Mouse (Mus musculus): ENCODE results near the gene Bfsp2. TPM values are rescaled to one million over a fixed set of nuclear protein-coding genes. Genes with fewer than 3 reads are reported as not detected.
A peak's percentile ranks its signal among the peaks of the same experiment; 100 is the strongest.

Bfsp2 gene
- polyA plus RNA-seq, 1 experiment, result 8.3 TPM

- Histone ChIP-seq H3K4me1 (ENCODE audit: control insufficient read depth, insufficient read depth, low read length) (no peaks in the 10 kb centered on the region), H3K4me3 (ENCODE audit: insufficient read depth, low read length) (no peak overlapping the region), H3K27ac (ENCODE audit: insufficient read depth, low read length) (no peak overlapping the region)
- no peak for TF ChIP-seq CTCF (IDR thresholded peaks at IDR 0.05; ENCODE audit: extremely low read depth, insufficient read depth, low read length)
- no peak for TF ChIP-seq POLR2A (IDR thresholded peaks at IDR 0.05; ENCODE audit: extremely low read depth, insufficient read depth, low read length)
These were observed 8.9 kb upstream of the Bfsp2 start for GRCm38 (mm10) chr9:103489096-103489495.

GRCm38 (mm10) chr9:103486262-103486661 lies 6.0 kb upstream of the Bfsp2 start:
- TF ChIP-seq CTCF (IDR thresholded peaks at IDR 0.05; ENCODE audit: extremely low read depth, insufficient read depth, low read length) (no peak), POLR2A (IDR thresholded peaks at IDR 0.05; ENCODE audit: extremely low read depth, insufficient read depth, low read length) (no peak)
- no peaks in the 10 kb centered on the region for H3K4me1 ChIP-seq (ENCODE audit: control insufficient read depth, insufficient read depth, low read length)
- H3K4me3 ChIP-seq (ENCODE audit: insufficient read depth, low read length), result no peak overlapping the region
- H3K27ac ChIP-seq (ENCODE audit: insufficient read depth, low read length), result no peak overlapping the region

- no peak for TF ChIP-seq CTCF (IDR thresholded peaks at IDR 0.05; ENCODE audit: extremely low read depth, insufficient read depth, low read length)
- Histone ChIP-seq H3K27ac (ENCODE audit: insufficient read depth, low read length) (no peak overlapping the region), H3K4me1 (ENCODE audit: control insufficient read depth, insufficient read depth, low read length) (no peaks in the 10 kb centered on the region), H3K4me3 (ENCODE audit: insufficient read depth, low read length) (no peak overlapping the region)
These were observed 5.4 kb upstream of the Bfsp2 start for GRCm38 (mm10) chr9:103485606-103486005.

GRCm38 (mm10) chr9:103480603-103481220 lies 492 bp upstream of the Bfsp2 start:
- H3K4me3 ChIP-seq (ENCODE audit: insufficient read depth, low read length), result no peak overlapping the region
- H3K4me1 ChIP-seq (ENCODE audit: control insufficient read depth, insufficient read depth, low read length), result no peaks in the 10 kb centered on the region
- no peak overlapping the region for H3K27ac ChIP-seq (ENCODE audit: insufficient read depth, low read length)
- TF ChIP-seq POLR2A (IDR thresholded peaks at IDR 0.05; ENCODE audit: extremely low read depth, insufficient read depth, low read length) (no peak), CTCF (IDR thresholded peaks at IDR 0.05; ENCODE audit: extremely low read depth, insufficient read depth, low read length) (no peak)

GRCm38 (mm10) chr9:103475414-103475813 lies 4.8 kb downstream of the Bfsp2 start:
- Histone ChIP-seq H3K4me3 (ENCODE audit: insufficient read depth, low read length) (no peak overlapping the region), H3K4me1 (ENCODE audit: control insufficient read depth, insufficient read depth, low read length) (no peaks in the 10 kb centered on the region), H3K27ac (ENCODE audit: insufficient read depth, low read length) (no peak overlapping the region)
- TF ChIP-seq POLR2A (IDR thresholded peaks at IDR 0.05; ENCODE audit: extremely low read depth, insufficient read depth, low read length) (no peak), CTCF (IDR thresholded peaks at IDR 0.05; ENCODE audit: extremely low read depth, insufficient read depth, low read length) (no peak)

- Histone ChIP-seq H3K4me3 (ENCODE audit: insufficient read depth, low read length) (no peak overlapping the region), H3K27ac (ENCODE audit: insufficient read depth, low read length) (no peak overlapping the region), H3K4me1 (ENCODE audit: control insufficient read depth, insufficient read depth, low read length) (no peaks in the 10 kb centered on the region)
- TF ChIP-seq POLR2A (IDR thresholded peaks at IDR 0.05; ENCODE audit: extremely low read depth, insufficient read depth, low read length) (no peak), CTCF (IDR thresholded peaks at IDR 0.05; ENCODE audit: extremely low read depth, insufficient read depth, low read length) (no peak)
These were observed 6.1 kb downstream of the Bfsp2 start for GRCm38 (mm10) chr9:103473915-103474688.

GRCm38 (mm10) chr9:103471784-103472183 lies 8.4 kb downstream of the Bfsp2 start:
- no peak overlapping the region for H3K4me3 ChIP-seq (ENCODE audit: insufficient read depth, low read length)
- no peaks in the 10 kb centered on the region for H3K4me1 ChIP-seq (ENCODE audit: control insufficient read depth, insufficient read depth, low read length)
- no peak overlapping the region for H3K27ac ChIP-seq (ENCODE audit: insufficient read depth, low read length)
- TF ChIP-seq POLR2A (IDR thresholded peaks at IDR 0.05; ENCODE audit: extremely low read depth, insufficient read depth, low read length) (no peak), CTCF (IDR thresholded peaks at IDR 0.05; ENCODE audit: extremely low read depth, insufficient read depth, low read length) (no peak)

- TF ChIP-seq CTCF (IDR thresholded peaks at IDR 0.05; ENCODE audit: extremely low read depth, insufficient read depth, low read length), result peak; percentile 41; the same call in 1 of the 2 replicates
- no peak for TF ChIP-seq POLR2A (IDR thresholded peaks at IDR 0.05; ENCODE audit: extremely low read depth, insufficient read depth, low read length)
- no peaks in the 10 kb centered on the region for H3K4me1 ChIP-seq (ENCODE audit: control insufficient read depth, insufficient read depth, low read length)
- H3K27ac ChIP-seq (ENCODE audit: insufficient read depth, low read length), result no peak overlapping the region
- H3K4me3 ChIP-seq (ENCODE audit: insufficient read depth, low read length), result no peak overlapping the region
These were observed 10.7 kb downstream of the Bfsp2 start for GRCm38 (mm10) chr9:103469516-103469915.

GRCm38 (mm10) chr9:103468911-103469310 lies 11.3 kb downstream of the Bfsp2 start:
- H3K4me1 ChIP-seq (ENCODE audit: control insufficient read depth, insufficient read depth, low read length), result no peaks in the 10 kb centered on the region
- H3K27ac ChIP-seq (ENCODE audit: insufficient read depth, low read length), result no peak overlapping the region
- TF ChIP-seq CTCF (IDR thresholded peaks at IDR 0.05; ENCODE audit: extremely low read depth, insufficient read depth, low read length) (no peak), POLR2A (IDR thresholded peaks at IDR 0.05; ENCODE audit: extremely low read depth, insufficient read depth, low read length) (no peak)

GRCm38 (mm10) chr9:103465711-103466220 lies 14.5 kb downstream of the Bfsp2 start:
- no peak for TF ChIP-seq CTCF (IDR thresholded peaks at IDR 0.05; ENCODE audit: extremely low read depth, insufficient read depth, low read length)
- no peak for TF ChIP-seq POLR2A (IDR thresholded peaks at IDR 0.05; ENCODE audit: extremely low read depth, insufficient read depth, low read length)
- H3K4me1 ChIP-seq (ENCODE audit: control insufficient read depth, insufficient read depth, low read length), result no peaks in the 10 kb centered on the region
- H3K4me3 ChIP-seq (ENCODE audit: insufficient read depth, low read length), result no peak overlapping the region
- H3K27ac ChIP-seq (ENCODE audit: insufficient read depth, low read length), result no peak overlapping the region; the same call in 1 of the 2 replicates

More at GRCm38 (mm10) chr9:103468911-103469310, 11.3 kb downstream of the Bfsp2 start:
- no peak overlapping the region for H3K4me3 ChIP-seq (ENCODE audit: insufficient read depth, low read length)
